Mouse (Mus musculus) liver, adult 2 months (tissue): Measurements from ENCODE around the gene Slc26a8.

Source experiments
- CTCF ChIP-seq: fragments of 200-500 bp; IDR thresholded peaks from 2 replicates; pipeline ENCODE4 v1.5.1; 2011; ENCODE audit warnings: low read depth, low read length, control low read depth
- POLR2A ChIP-seq: fragments of 200-500 bp; IDR thresholded peaks from 2 replicates; pipeline ENCODE4 v1.6.1; 2011; ENCODE audit warnings: low read length, control low read depth; ENCODE audit not compliant: insufficient read depth; ENCODE audit errors: extremely low read depth

DNA sequence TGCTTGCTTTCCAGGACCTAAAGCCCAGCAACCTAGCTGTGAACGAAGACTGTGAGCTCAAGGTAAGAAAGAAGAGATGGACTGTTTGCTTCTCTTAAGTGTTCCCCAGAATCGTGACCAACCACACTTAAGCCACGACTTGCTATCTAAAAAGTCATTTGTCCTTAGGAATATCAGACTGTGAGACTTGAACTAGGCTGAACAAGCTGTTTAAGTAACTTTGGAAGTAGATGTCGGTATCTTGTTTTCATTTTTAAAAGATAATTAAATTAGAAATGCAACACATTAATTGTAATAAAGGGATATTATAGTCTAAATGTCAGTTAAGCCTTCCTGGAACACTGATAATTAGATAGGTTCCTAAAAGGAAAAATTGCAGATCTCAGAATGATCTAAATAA, 35.8 kb upstream of the Slc26a8 start, which contains the start of gene AC170998.1:
- no peak for TF ChIP-seq POLR2A
- TF ChIP-seq CTCF: no peak
